Mouse (Mus musculus): Measurements from ENCODE around the gene Def8. TPM values are rescaled to one million over a fixed set of nuclear protein-coding genes. Genes with fewer than 3 reads are reported as not detected.

Def8 gene
- 10 to 100 TPM; 18.9 to 32.1 TPM for polyA plus RNA-seq (2012; fragmentation: generic; extraction: Trizol)

DNA sequence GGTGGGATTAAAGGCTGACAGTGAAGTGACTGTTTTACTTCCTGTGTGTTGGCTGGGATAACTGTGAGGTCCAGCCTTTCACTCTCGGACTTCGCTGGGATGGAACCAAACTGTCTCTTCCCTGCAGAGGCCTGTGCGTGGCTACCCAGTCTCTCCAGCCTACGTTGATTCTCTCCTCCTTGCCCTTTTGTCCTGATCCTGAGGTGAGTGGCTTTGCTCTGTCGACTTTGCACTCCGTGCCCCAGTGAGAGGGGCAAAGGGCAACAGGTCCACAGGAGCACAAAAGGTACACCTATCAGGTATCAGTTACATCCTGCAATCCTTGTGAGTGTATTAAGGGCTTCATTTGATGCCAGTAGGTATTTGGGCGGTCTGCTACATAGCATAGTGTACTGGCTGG lies at the start of gene Def8:
TSS of gene Def8 (plus strand) at position 87 of the 400 bp plus-strand sequence.

DNA sequence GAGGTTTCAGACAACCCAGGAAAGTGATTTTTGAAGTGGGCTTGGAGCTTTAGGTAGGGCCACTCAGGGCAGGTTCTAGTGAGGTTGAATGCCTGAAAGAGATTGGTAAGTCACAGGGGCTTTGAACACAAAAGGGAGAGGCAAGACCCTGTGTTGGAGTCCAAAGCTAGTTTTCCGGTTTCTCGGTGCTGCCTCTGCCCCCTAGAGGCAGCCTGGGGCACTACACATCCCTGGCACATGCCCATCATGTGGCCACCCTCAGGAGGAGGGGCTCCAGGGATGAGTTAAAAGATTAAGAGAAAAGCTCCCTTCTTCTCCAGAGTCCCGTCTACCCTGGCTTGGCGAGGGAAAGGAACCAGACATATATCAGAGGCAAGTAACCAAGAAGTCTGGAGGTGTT lies 16.5 kb upstream of the Def8 start, which contains the start of gene Mc1r:
TSS of gene Mc1r (plus strand) at position 322 of the 400 bp plus-strand sequence.

DNA sequence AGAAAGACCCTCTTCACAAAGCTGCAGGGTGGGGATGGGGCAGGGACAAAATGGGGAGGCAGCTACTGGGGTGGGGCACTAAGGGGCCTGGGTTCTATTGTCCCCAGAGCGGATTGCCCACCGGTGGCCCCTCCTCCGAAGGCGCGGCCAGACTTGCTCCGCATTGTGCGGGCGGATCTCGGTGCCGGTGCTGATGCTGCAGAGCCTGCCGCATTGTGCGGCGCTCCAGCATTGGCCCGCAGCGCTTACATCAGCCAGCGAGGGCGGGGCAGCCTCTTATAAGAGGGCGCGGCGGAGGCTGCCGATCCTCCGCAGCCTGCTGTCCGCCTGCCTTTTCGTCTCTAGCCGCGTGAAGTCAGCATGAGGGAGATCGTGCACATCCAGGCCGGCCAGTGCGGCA lies 12.1 kb upstream of the Def8 start, which contains the start of gene Tubb3:
TSS of gene Tubb3 (plus strand) at position 179 of the 400 bp plus-strand sequence.

DNA sequence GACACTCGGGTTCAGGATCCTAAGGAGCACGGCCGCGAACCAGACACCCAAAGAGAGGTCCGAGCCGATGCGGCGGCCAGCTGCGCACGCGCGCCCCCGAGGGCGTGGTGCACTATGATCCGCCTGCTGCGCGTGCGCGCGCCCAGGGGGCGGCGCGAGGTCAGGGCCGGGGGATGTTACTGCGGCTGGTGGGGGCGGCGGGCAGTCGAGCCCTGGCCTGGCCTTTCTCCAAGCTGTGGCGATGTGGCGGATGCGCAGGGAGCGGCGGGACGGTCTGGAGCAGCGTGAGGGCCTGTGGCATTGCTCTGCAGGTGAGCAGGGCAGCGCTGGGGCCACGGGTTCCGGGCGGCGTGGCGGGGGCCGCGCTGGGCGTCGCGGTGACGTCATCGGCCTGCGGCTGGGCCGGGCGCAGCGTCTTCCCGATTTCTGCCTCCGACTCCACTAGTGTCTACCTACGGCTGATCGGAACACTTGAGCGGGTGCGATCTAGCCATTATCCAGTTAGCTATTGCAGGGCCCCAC lies 54.5 kb downstream of the Def8 start, which contains the start of gene Afg3l1:
TSS of gene Afg3l1 (plus strand) at position 167 of the 522 bp plus-strand sequence.

Other genes with a start within 250 kb of the Def8 start
- under 1 TPM; 0.11 to 0.68 TPM for gene Dpep1, start 237.3 kb upstream of the Def8 start, polyA plus RNA-seq (2012; fragmentation: generic; extraction: Trizol)
- 10 to 100 TPM; 76.4 to 98.0 TPM for gene Chmp1a, start 210.8 kb upstream of the Def8 start, polyA plus RNA-seq (2012; fragmentation: generic; extraction: Trizol)
- 1 to 10 TPM in 1 of 2 experiments, under 1 TPM in 1; 0.55 to 8.9 TPM for gene Spata33, start 210.7 kb upstream of the Def8 start, polyA plus RNA-seq (2012; fragmentation: generic; extraction: Trizol)
- gene Cdk10, start 198.7 kb upstream of the Def8 start, polyA plus RNA-seq (2012; fragmentation: generic; extraction: Trizol): 10 to 100 TPM; 27.0 to 43.1 TPM
- 1 to 10 TPM; 1.1 to 4.4 TPM for gene Spata2l, start 187.3 kb upstream of the Def8 start, polyA plus RNA-seq (2012; fragmentation: generic; extraction: Trizol)
- gene Zfp276, start 169.3 kb upstream of the Def8 start, polyA plus RNA-seq (2012; fragmentation: generic; extraction: Trizol): 10 to 100 TPM in 1 of 2 experiments, 1 to 10 TPM in 1; 2.3 to 15.3 TPM
- gene Vps9d1, start 169.2 kb upstream of the Def8 start, polyA plus RNA-seq (2012; fragmentation: generic; extraction: Trizol): 10 to 100 TPM in 1 of 2 experiments, 1 to 10 TPM in 1; 4.7 to 17.9 TPM
- gene Fanca, start 105.0 kb upstream of the Def8 start, polyA plus RNA-seq (2012; fragmentation: generic; extraction: Trizol): 10 to 100 TPM; 12.4 to 13.9 TPM
- 1 to 10 TPM; 3.2 to 7.7 TPM for gene Spire2, start 90.8 kb upstream of the Def8 start, polyA plus RNA-seq (2012; fragmentation: generic; extraction: Trizol)
- 100 to 1,000 TPM; 119 to 155 TPM for gene Tcf25, start 49.8 kb upstream of the Def8 start, polyA plus RNA-seq (2012; fragmentation: generic; extraction: Trizol)
- gene Mc1r, start 16.4 kb upstream of the Def8 start, polyA plus RNA-seq (2012; fragmentation: generic; extraction: Trizol): under 1 TPM; 0.01 to 0.02 TPM
- 1 to 10 TPM; 3.2 to 9.8 TPM for gene Tubb3, start 12.1 kb upstream of the Def8 start, polyA plus RNA-seq (2012; fragmentation: generic; extraction: Trizol)
- gene Afg3l1, start 54.4 kb downstream of the Def8 start, polyA plus RNA-seq (2012; fragmentation: generic; extraction: Trizol): 10 to 100 TPM; 22.1 to 24.6 TPM
- 1 to 10 TPM in 1 of 2 experiments, under 1 TPM in 1; 0.30 to 1.5 TPM for gene Dbndd1, start 91.9 kb downstream of the Def8 start, polyA plus RNA-seq (2012; fragmentation: generic; extraction: Trizol)
- gene Gas8, start 95.3 kb downstream of the Def8 start, polyA plus RNA-seq (2012; fragmentation: generic; extraction: Trizol): 10 to 100 TPM; 24.0 to 45.5 TPM
- gene Rhou, start 230.4 kb downstream of the Def8 start, polyA plus RNA-seq (2012; fragmentation: generic; extraction: Trizol): 10 to 100 TPM in 1 of 2 experiments, 1 to 10 TPM in 1; 4.1 to 35.4 TPM